ENCODE assay signal across 10 mouse cellular contexts in genomic region chr13:43567141-43567891, GRCm38 (mm10). TPM values are rescaled to one million over a fixed set of nuclear protein-coding genes. Genes with fewer than 3 reads are reported as not detected.
DNase-seq lines count a peak whose midpoint lies in the region; ATAC-seq and TF ChIP-seq lines count a peak whose summit lies in the region.
"Had no signal": no experiment of that assay in that cellular context is flagged by ENCODE, and none has a peak within 500 bp of the region (broad histone marks: within the 10 kb centered on the region; RNA-seq: fewer than 3 reads in every experiment).

No protein-coding gene starts in this region.

- TF ChIP-seq CTCF in hindbrain, postnatal 0 days (IDR thresholded peaks at IDR 0.05; ENCODE audit: low read depth), result no peak
- no peak for TF ChIP-seq CTCF in liver, postnatal 0 days (IDR thresholded peaks at IDR 0.05; ENCODE audit: low read depth)

- H3K27ac ChIP-seq in hindbrain, postnatal 0 days, result no peak overlapping the region; the same call in 1 of the 2 replicates
- no peak overlapping the region for H3K27ac ChIP-seq in hindbrain, embryonic 14.5 days
- H3K27ac ChIP-seq in midbrain, embryonic 14.5 days (replicated peaks; ENCODE audit: low read depth, low read length), result no peak overlapping the region
- H3K27ac ChIP-seq in midbrain, embryonic 11.5 days (ENCODE audit: low read depth, low read length), result no peak overlapping the region
- peak overlapping the region; percentile 48 for H3K27ac ChIP-seq in forebrain, embryonic 15.5 days (replicated peaks)
- H3K27ac ChIP-seq in liver, postnatal 0 days (ENCODE audit: low read depth), result no peak overlapping the region

- DNase-seq in hindbrain, postnatal 0 days (ENCODE audit: low spot score), result peak; percentile 40
- DNase-seq in hindbrain, embryonic 14.5 days (ENCODE audit: low spot score), result no peak
- DNase-seq in midbrain, embryonic 14.5 days, result peak; percentile 35
- no peak for DNase-seq in midbrain, embryonic 11.5 days (ENCODE audit: low spot score, missing footprints)
- DNase-seq in liver, postnatal 0 days, result no peak
- DNase-seq in thymus, postnatal 10 days (ENCODE audit: low spot score in 2 of 2), result no peak
- DNase-seq: cerebellum, adult 2 months had no signal

- WGBS in hindbrain, postnatal 0 days, result 56% methylated on average over 22 of the region's 25 CpGs
- 70% methylated on average over 24 of the region's 25 CpGs for WGBS in hindbrain, embryonic 14.5 days
- 60% methylated on average over 25 of the region's 25 CpGs for WGBS in midbrain, embryonic 14.5 days
- WGBS in midbrain, embryonic 11.5 days, result 68% methylated on average over 24 of the region's 25 CpGs
- 49% methylated on average over 25 of the region's 25 CpGs for WGBS in forebrain, embryonic 15.5 days
- WGBS in liver, postnatal 0 days (ENCODE audit: insufficient replicate concordance), result 72% methylated on average over 25 of the region's 25 CpGs

- no peaks in the 10 kb centered on the region for H3K9me3 ChIP-seq in hindbrain, postnatal 0 days (ENCODE audit: low read length)
- no peaks in the 10 kb centered on the region for H3K9me3 ChIP-seq in hindbrain, embryonic 14.5 days (ENCODE audit: control insufficient read depth, low read length)
- H3K9me3 ChIP-seq in midbrain, embryonic 14.5 days (ENCODE audit: control insufficient read depth, low read length), result no peaks in the 10 kb centered on the region
- H3K9me3 ChIP-seq in midbrain, embryonic 11.5 days (ENCODE audit: control insufficient read depth, low read length), result no peaks in the 10 kb centered on the region
- no peaks in the 10 kb centered on the region for H3K9me3 ChIP-seq in forebrain, embryonic 15.5 days
- no peaks in the 10 kb centered on the region for H3K9me3 ChIP-seq in liver, postnatal 0 days (ENCODE audit: low read length)

- H3K9ac ChIP-seq in hindbrain, postnatal 0 days (replicated peaks; ENCODE audit: low read length), result no peak overlapping the region
- H3K9ac ChIP-seq in hindbrain, embryonic 14.5 days, result no peak overlapping the region
- H3K9ac ChIP-seq in midbrain, embryonic 14.5 days (replicated peaks; ENCODE audit: low read length), result no peak overlapping the region
- no peak overlapping the region for H3K9ac ChIP-seq in midbrain, embryonic 11.5 days (ENCODE audit: low read length)
- 0 out of 2 replicates have a peak overlapping the region, but pooled peaks have one; percentile 16 for H3K9ac ChIP-seq in forebrain, embryonic 15.5 days (replicated peaks)
- H3K9ac ChIP-seq in liver, postnatal 0 days (replicated peaks), result no peak overlapping the region

- no peak for TF ChIP-seq POLR2A in myocyte (IDR thresholded peaks at IDR 0.05; ENCODE audit: insufficient read length, low read depth)

- no peak overlapping the region for H3K4me3 ChIP-seq in hindbrain, postnatal 0 days (ENCODE audit: low read length)
- H3K4me3 ChIP-seq in hindbrain, embryonic 14.5 days (replicated peaks; ENCODE audit: low read length), result no peak overlapping the region
- H3K4me3 ChIP-seq in midbrain, embryonic 14.5 days (replicated peaks; ENCODE audit: low read depth, low read length), result no peak overlapping the region
- no peak overlapping the region for H3K4me3 ChIP-seq in midbrain, embryonic 11.5 days (ENCODE audit: low read depth, low read length)
- H3K4me3 ChIP-seq in forebrain, embryonic 15.5 days, result no peak overlapping the region
- H3K4me3 ChIP-seq in myocyte, result no peak overlapping the region
- H3K4me3 ChIP-seq in liver, postnatal 0 days (ENCODE audit: low read depth, low read length), result no peak overlapping the region

- no peaks in the 10 kb centered on the region for H3K27me3 ChIP-seq in hindbrain, postnatal 0 days (ENCODE audit: insufficient read depth, low read length)
- H3K27me3 ChIP-seq in hindbrain, embryonic 14.5 days (ENCODE audit: control insufficient read depth, insufficient read depth, low read length), result no peaks in the 10 kb centered on the region
- no peaks in the 10 kb centered on the region for H3K27me3 ChIP-seq in midbrain, embryonic 14.5 days (ENCODE audit: control insufficient read depth, insufficient read depth, low read length)
- H3K27me3 ChIP-seq in midbrain, embryonic 11.5 days (ENCODE audit: control insufficient read depth, insufficient read depth, low read length), result no peaks in the 10 kb centered on the region
- H3K27me3 ChIP-seq in forebrain, embryonic 15.5 days, result no peaks in the 10 kb centered on the region
- H3K27me3 ChIP-seq in myocyte (ENCODE audit: control insufficient read depth, insufficient read depth, insufficient read length), result no peaks in the 10 kb centered on the region
- H3K27me3 ChIP-seq in liver, postnatal 0 days (ENCODE audit: insufficient read depth, low read length), result no peaks in the 10 kb centered on the region

- H3K4me1 ChIP-seq in hindbrain, postnatal 0 days (ENCODE audit: insufficient read depth, low read length), result no peaks in the 10 kb centered on the region
- no peaks in the 10 kb centered on the region for H3K4me1 ChIP-seq in hindbrain, embryonic 14.5 days (replicated peaks; ENCODE audit: control insufficient read depth, insufficient read depth, low read length)
- no peaks in the 10 kb centered on the region for H3K4me1 ChIP-seq in midbrain, embryonic 14.5 days (ENCODE audit: control insufficient read depth, insufficient read depth, low read length)
- H3K4me1 ChIP-seq in midbrain, embryonic 11.5 days (ENCODE audit: control insufficient read depth, insufficient read depth, low read length), result 0 out of 2 replicates have a peak, but pooled peaks cover 3% of the 10 kb centered on the region
- H3K4me1 ChIP-seq in forebrain, embryonic 15.5 days, result peaks cover 15% of the 10 kb centered on the region; the same call in 1 of the 2 replicates
- H3K4me1 ChIP-seq in liver, postnatal 0 days (ENCODE audit: insufficient read depth), result no peaks in the 10 kb centered on the region

- ATAC-seq in hindbrain, postnatal 0 days, result peak; percentile 27; the same call in 1 of the 2 replicates
- ATAC-seq in hindbrain, embryonic 14.5 days (ENCODE audit: low FRiP score), result no peak
- ATAC-seq in midbrain, embryonic 14.5 days (ENCODE audit: low FRiP score, low TSS enrichment), result no peak
- no peak for ATAC-seq in midbrain, embryonic 11.5 days (ENCODE audit: low FRiP score)
- peak; percentile 53 for ATAC-seq in forebrain, embryonic 15.5 days (replicated peaks)
- ATAC-seq in liver, postnatal 0 days, result no peak

- no peaks in the 10 kb centered on the region for H3K79me2 ChIP-seq in myocyte (ENCODE audit: control insufficient read depth, insufficient read depth)

- no peaks in the 10 kb centered on the region for H3K36me3 ChIP-seq in hindbrain, postnatal 0 days (ENCODE audit: insufficient read depth, low read length)
- no peaks in the 10 kb centered on the region for H3K36me3 ChIP-seq in hindbrain, embryonic 14.5 days (replicated peaks; ENCODE audit: control insufficient read depth, insufficient read depth)
- no peaks in the 10 kb centered on the region for H3K36me3 ChIP-seq in midbrain, embryonic 14.5 days (ENCODE audit: control insufficient read depth, insufficient read depth, low read length)
- H3K36me3 ChIP-seq in midbrain, embryonic 11.5 days (ENCODE audit: control insufficient read depth, insufficient read depth, low read length), result no peaks in the 10 kb centered on the region
- H3K36me3 ChIP-seq in forebrain, embryonic 15.5 days, result no peaks in the 10 kb centered on the region
- no peaks in the 10 kb centered on the region for H3K36me3 ChIP-seq in myocyte (ENCODE audit: control insufficient read depth, insufficient read depth)
- H3K36me3 ChIP-seq in liver, postnatal 0 days (replicated peaks; ENCODE audit: insufficient read depth, low read length), result no peaks in the 10 kb centered on the region

- H3ac ChIP-seq in myocyte (ENCODE audit: control insufficient read depth, insufficient read length), result no peak overlapping the region

- H3K4me2 ChIP-seq in hindbrain, postnatal 0 days (ENCODE audit: low read depth, low read length), result no peak overlapping the region
- no peak overlapping the region for H3K4me2 ChIP-seq in hindbrain, embryonic 14.5 days (replicated peaks)
- H3K4me2 ChIP-seq in midbrain, embryonic 14.5 days (ENCODE audit: low read length), result no peak overlapping the region
- no peak overlapping the region for H3K4me2 ChIP-seq in midbrain, embryonic 11.5 days
- no peak overlapping the region; the same call in 1 of the 2 replicates for H3K4me2 ChIP-seq in forebrain, embryonic 15.5 days (replicated peaks)
- H3K4me2 ChIP-seq in myocyte (ENCODE audit: low read depth), result no peak overlapping the region
- H3K4me2 ChIP-seq in liver, postnatal 0 days (ENCODE audit: low read depth, low read length), result no peak overlapping the region

- no peak for TF ChIP-seq EP300 in liver, postnatal 0 days (IDR thresholded peaks at IDR 0.05; ENCODE audit: low read depth)

TF ChIP-seq in myocyte, 11 proteins besides CTCF, POLR2A, EP300 and RAD21 (continues in another document):
- no peak for TF ChIP-seq MYOD1 (IDR thresholded peaks at IDR 0.05; ENCODE audit: control insufficient read depth in 1 of 3, insufficient read length in 2 of 3, low read depth in 2 of 3)
- peak; percentile 42 for TF ChIP-seq USF1 (IDR thresholded peaks at IDR 0.05; ENCODE audit: low read depth)
- no peak for TF ChIP-seq MAX (IDR thresholded peaks at IDR 0.05; ENCODE audit: low read depth)
- TF ChIP-seq TCF3 (IDR thresholded peaks at IDR 0.05; ENCODE audit: insufficient read length, low read depth), result no peak

RNA-seq across cellular contexts. Expression of gene Mcur1, which starts 7.3 kb away (rescaled TPM):
- total RNA-seq in hindbrain, postnatal 0 days (2014; rRNA removed), result 9.3 and 12.4 TPM in 2 replicates
- polyA plus RNA-seq in hindbrain, postnatal 0 days (2015; fragmentation: Nextera tagmentation; extraction: Ambion mirVana), result 8.0 and 8.4 TPM in 2 replicates
- 8.6 and 9.5 TPM in 2 replicates for polyA plus RNA-seq in hindbrain, embryonic 14.5 days (2014; fragmentation: Nextera tagmentation; extraction: Ambion mirVana)
- polyA plus RNA-seq in midbrain, embryonic 14.5 days (2014; fragmentation: Nextera tagmentation; extraction: Ambion mirVana), result 6.6 and 10.8 TPM in 2 replicates
- polyA plus RNA-seq in midbrain, embryonic 11.5 days (2014; fragmentation: Nextera tagmentation; extraction: Ambion mirVana), result 10.8 and 11.2 TPM in 2 replicates
- polyA plus RNA-seq in forebrain, embryonic 15.5 days (2015; fragmentation: Nextera tagmentation; extraction: Ambion mirVana), result 7.5 and 8.6 TPM in 2 replicates
- polyA plus RNA-seq in myocyte (2012; fragmentation: generic; extraction: Trizol), result 5.7 TPM
- 8.8 and 8.9 TPM in 2 replicates for polyA plus RNA-seq in liver, postnatal 0 days (2015; fragmentation: Nextera tagmentation; extraction: Ambion mirVana)

RNA-seq across cellular contexts. Expression of gene Rnf182, which starts 48.2 kb away (rescaled TPM):
- 7.5 and 10.0 TPM in 2 replicates for total RNA-seq in hindbrain, postnatal 0 days (2014; rRNA removed)
- 20.7 and 26.2 TPM in 2 replicates for polyA plus RNA-seq in hindbrain, postnatal 0 days (2015; fragmentation: Nextera tagmentation; extraction: Ambion mirVana)
- polyA plus RNA-seq in hindbrain, embryonic 14.5 days (2014; fragmentation: Nextera tagmentation; extraction: Ambion mirVana), result 35.6 and 35.8 TPM in 2 replicates
- polyA plus RNA-seq in midbrain, embryonic 14.5 days (2014; fragmentation: Nextera tagmentation; extraction: Ambion mirVana), result 32.7 and 38.0 TPM in 2 replicates
- 7.6 and 7.7 TPM in 2 replicates for polyA plus RNA-seq in midbrain, embryonic 11.5 days (2014; fragmentation: Nextera tagmentation; extraction: Ambion mirVana)
- 47.8 and 50.8 TPM in 2 replicates for polyA plus RNA-seq in forebrain, embryonic 15.5 days (2015; fragmentation: Nextera tagmentation; extraction: Ambion mirVana)
- not detected for polyA plus RNA-seq in myocyte (2012; fragmentation: generic; extraction: Trizol)
- not detected in 2 replicates for polyA plus RNA-seq in liver, postnatal 0 days (2015; fragmentation: Nextera tagmentation; extraction: Ambion mirVana)
- total RNA-seq: liver, adult 2 months had no signal
- polyA plus RNA-seq: liver, adult 2 months had no signal

Comparison
In these comparisons a context has a peak if more than half of its experiments do, and no peak if none do; other contexts are left out.
1. ATAC-seq: peak in hindbrain, postnatal 0 days (single experiment) and forebrain, embryonic 15.5 days (single experiment); none in hindbrain, embryonic 14.5 days (single experiment), midbrain, embryonic 14.5 days (single experiment), midbrain, embryonic 11.5 days (single experiment) and liver, postnatal 0 days (single experiment).
2. DNase-seq: peak in hindbrain, postnatal 0 days (single experiment) and midbrain, embryonic 14.5 days (single experiment); none in hindbrain, embryonic 14.5 days (single experiment), midbrain, embryonic 11.5 days (single experiment), liver, postnatal 0 days (single experiment) and thymus, postnatal 10 days (0 of 2).